Mouse (Mus musculus) heart, postnatal 10 days (tissue): ENCODE results near the gene Psmc6. TPM values are rescaled to one million over a fixed set of nuclear protein-coding genes. Genes with fewer than 3 reads are reported as not detected.

Source experiments
- DNase-seq, 2 experiments: peaks; one replicate each; pipeline ENCODE4 v3.0.0; 2021
- intact Hi-C: fragments of 180-260 bp; cut with DNase I; formaldehyde crosslinking; loops from one replicate; pipeline ENCODE4 v1.15.1; 2025
- total RNA-seq, 2 experiments: library from RNA; stranded (reverse); gene quantifications; 2 replicates each; pipeline ENCODE4 v1.2.3; 2021

Gene Psmc6
- total RNA-seq, 2 experiments from 2014 or later = 119 to 121 TPM

- DNase-seq = no peak
- intact Hi-C loops = no loop called here
These were observed 485 bp upstream of the Psmc6 start for GRCm38 (mm10) chr14:45329018-45329588.

GRCm38 (mm10) chr14:45350931-45351859 lies 21.6 kb downstream of the Psmc6 start, which contains the start of gene Styx:
TSS of gene Styx (plus strand) at chr14:45351093.
- peak; percentile 96 to 97 for DNase-seq
- intact Hi-C loops = loop anchor here (2.0 to 5.0 kb wide), 2 partner anchors 20 to 176 kb away; no protein-coding TSS in a partner anchor

- DNase-seq = peak; percentile 71 to 72
- intact Hi-C loops = loop anchor here (2.0 kb wide), 1 partner anchor 18 kb away; no protein-coding TSS in a partner anchor
These were observed 34.9 kb downstream of the Psmc6 start for GRCm38 (mm10) chr14:45364211-45365195.

- intact Hi-C loops = loop anchor here (2.0 kb wide), 1 partner anchor 18 kb away; no protein-coding TSS in a partner anchor
- DNase-seq = no peak
These were observed 35.6 kb downstream of the Psmc6 start for GRCm38 (mm10) chr14:45365196-45365587.

GRCm38 (mm10) chr14:45378771-45379170 lies 49.2 kb downstream of the Psmc6 start:
- intact Hi-C loops = no loop called here
- no peak for DNase-seq

- DNase-seq = no peak
- intact Hi-C loops = no loop called here
These were observed 51.2 kb downstream of the Psmc6 start for GRCm38 (mm10) chr14:45380756-45381155.

- intact Hi-C loops = loop anchor here (1.0 to 2.0 kb wide), 2 partner anchors 15 to 18 kb away; no protein-coding TSS in a partner anchor
- DNase-seq = no peak
These were observed 53.3 kb downstream of the Psmc6 start for GRCm38 (mm10) chr14:45382912-45383311.

GRCm38 (mm10) chr14:45385596-45385995 lies 56.0 kb downstream of the Psmc6 start:
- intact Hi-C loops = no loop called here
- DNase-seq = no peak

- intact Hi-C loops = no loop called here
- DNase-seq = no peak
These were observed 57.9 kb downstream of the Psmc6 start for GRCm38 (mm10) chr14:45387480-45387879.

DNA sequence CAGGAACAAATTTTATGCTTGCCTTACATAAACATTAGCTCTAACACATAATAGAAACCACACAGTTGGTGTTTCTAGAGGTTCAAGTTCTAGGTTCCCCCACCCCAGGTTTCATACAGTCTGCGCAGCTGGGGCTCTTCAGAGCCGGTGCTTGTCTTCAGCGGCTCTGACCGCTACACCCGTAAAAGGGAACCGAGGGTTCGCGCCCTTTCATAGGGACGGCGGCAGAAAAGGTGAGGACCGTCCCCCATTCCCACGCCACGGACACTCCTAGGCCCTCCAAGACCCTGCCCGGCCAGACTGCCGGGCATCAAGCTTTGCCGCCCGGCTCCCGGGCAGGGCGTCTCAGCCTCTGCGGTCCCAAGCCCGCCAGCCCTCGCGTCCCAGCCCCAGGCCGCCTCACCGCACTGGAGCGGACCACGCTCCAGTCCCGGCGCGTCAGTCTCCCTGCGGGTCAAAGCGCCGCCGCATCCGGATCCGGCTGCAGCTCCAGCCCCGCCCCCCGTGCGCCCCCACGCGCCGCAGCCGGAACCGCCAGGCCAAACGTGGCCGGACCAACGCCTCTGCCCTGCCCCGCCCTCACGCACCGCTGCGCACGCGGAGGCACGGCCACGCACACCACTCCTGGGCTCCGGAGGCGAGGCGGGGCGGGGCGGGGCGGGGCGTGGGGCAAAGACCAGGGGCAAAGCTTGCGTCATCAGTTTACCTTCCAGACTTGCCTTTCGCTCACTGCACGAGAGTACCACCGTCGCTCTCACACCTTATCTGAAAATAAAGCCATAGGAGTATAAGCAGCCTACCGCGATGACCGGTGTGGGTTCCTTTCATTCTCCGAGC lies 59.0 kb downstream of the Psmc6 start:
- peak; percentile 92 to 94 for DNase-seq
- intact Hi-C loops = no loop called here

DNA sequence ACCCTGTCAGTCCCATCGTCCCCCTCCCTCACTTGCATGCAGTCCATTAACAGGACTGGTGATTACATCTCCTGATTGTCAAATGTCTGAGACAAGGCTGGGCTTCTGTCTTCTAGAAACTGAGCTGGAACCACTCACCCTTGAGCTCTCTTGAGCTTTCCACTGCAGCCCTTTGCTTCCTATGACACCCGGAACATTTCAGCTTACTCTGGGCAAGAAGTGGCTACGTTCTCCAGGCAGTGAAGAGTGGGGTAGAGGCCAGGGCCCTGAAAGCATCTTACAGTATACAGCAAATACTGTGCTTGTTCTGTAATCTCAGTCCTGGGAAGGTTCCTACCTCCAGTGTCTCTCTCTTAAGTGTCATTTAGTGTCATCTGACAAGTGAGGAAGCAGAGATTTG lies 59.6 kb downstream of the Psmc6 start:
- intact Hi-C loops = no loop called here
- DNase-seq = no peak

Other genes with a start within 250 kb of the Psmc6 start
- gene Gpr137c, start 110.1 kb upstream of the Psmc6 start, total RNA-seq = 1 to 10 TPM; 2.8 to 3.0 TPM
- 10 to 100 TPM; 13.3 to 14.7 TPM for gene Txndc16, start 109.5 kb upstream of the Psmc6 start, total RNA-seq
- 10 to 100 TPM; 24.9 to 26.8 TPM for gene Ero1l, start 11.0 kb upstream of the Psmc6 start, total RNA-seq
- gene Styx, start 21.3 kb downstream of the Psmc6 start, total RNA-seq = 10 to 100 TPM; 37.3 to 51.1 TPM
- gene Gnpnat1, start 75.1 kb downstream of the Psmc6 start, total RNA-seq = 10 to 100 TPM; 10.0 to 10.6 TPM
- 100 to 1,000 TPM; 301 to 312 TPM for gene Fermt2, start 200.3 kb downstream of the Psmc6 start, total RNA-seq